Mouse (Mus musculus): ENCODE data around the gene Il4ra.

Il4ra gene

GRCm38 (mm10) chr7:125599373-125599973, 47.6 kb downstream of the Il4ra start:
- DNase-seq (ENCODE audit: low spot score in 2 of 2), result no peak

- DNase-seq (ENCODE audit: low spot score in 2 of 2), result no peak
These were observed 48.2 kb downstream of the Il4ra start for GRCm38 (mm10) chr7:125600136-125600535.

GRCm38 (mm10) chr7:125600612-125601279, 48.8 kb downstream of the Il4ra start:
- no peak for DNase-seq (ENCODE audit: low spot score in 2 of 2)

GRCm38 (mm10) chr7:125601280-125601670, 49.4 kb downstream of the Il4ra start:
- no peak for DNase-seq (ENCODE audit: low spot score in 2 of 2)

- DNase-seq (ENCODE audit: low spot score in 2 of 2), result no peak
These were observed 50.0 kb downstream of the Il4ra start for GRCm38 (mm10) chr7:125601821-125602448.

GRCm38 (mm10) chr7:125603185-125603631, 51.3 kb downstream of the Il4ra start, which contains the start of gene Il21r:
Gene Il21r, plus strand, starts transcription at chr7:125603429.
- DNase-seq (ENCODE audit: low spot score in 2 of 2), result peak in 1 of 2 experiments; percentile 43

- DNase-seq (ENCODE audit: low spot score in 2 of 2), result no peak
These were observed 52.7 kb downstream of the Il4ra start for GRCm38 (mm10) chr7:125604362-125605319.

- DNase-seq (ENCODE audit: low spot score in 2 of 2), result no peak
These were observed 53.8 kb downstream of the Il4ra start for GRCm38 (mm10) chr7:125605725-125606139.

GRCm38 (mm10) chr7:125606265-125607164, 54.6 kb downstream of the Il4ra start:
- DNase-seq (ENCODE audit: low spot score in 2 of 2), result no peak

- DNase-seq (ENCODE audit: low spot score in 2 of 2), result no peak
These were observed 55.7 kb downstream of the Il4ra start for GRCm38 (mm10) chr7:125607384-125608182.

GRCm38 (mm10) chr7:125608183-125608688, 56.3 kb downstream of the Il4ra start:
- no peak for DNase-seq (ENCODE audit: low spot score in 2 of 2)

GRCm38 (mm10) chr7:125613579-125613978, 61.7 kb downstream of the Il4ra start:
- no peak for DNase-seq (ENCODE audit: low spot score in 2 of 2)

- no peak for DNase-seq (ENCODE audit: low spot score in 2 of 2)
These were observed 63.5 kb downstream of the Il4ra start for GRCm38 (mm10) chr7:125615453-125615852.

- DNase-seq (ENCODE audit: low spot score in 2 of 2), result no peak
These were observed 66.1 kb downstream of the Il4ra start for GRCm38 (mm10) chr7:125618016-125618415.

- DNase-seq (ENCODE audit: low spot score in 2 of 2), result no peak
These were observed 68.2 kb downstream of the Il4ra start for GRCm38 (mm10) chr7:125620077-125620476.

GRCm38 (mm10) chr7:125622741-125623685, 71.1 kb downstream of the Il4ra start:
- DNase-seq (ENCODE audit: low spot score in 2 of 2), result no peak

GRCm38 (mm10) chr7:125625219-125625618, 73.3 kb downstream of the Il4ra start:
- no peak for DNase-seq (ENCODE audit: low spot score in 2 of 2)

GRCm38 (mm10) chr7:125625829-125626228, 73.9 kb downstream of the Il4ra start:
- DNase-seq (ENCODE audit: low spot score in 2 of 2), result no peak
